7 mouse cellular contexts compared by ENCODE assay signal in genomic region chr19:7441493-7441892, GRCm38 (mm10). TPM values are rescaled to one million over a fixed set of nuclear protein-coding genes. Genes with fewer than 3 reads are reported as not detected.
A peak's percentile ranks its signal among the peaks of the same experiment; 100 is the strongest.
DNase-seq lines count a peak whose midpoint lies in the region; ATAC-seq and TF ChIP-seq lines count a peak whose summit lies in the region.

No protein-coding gene starts in this region.

- H3K36me3 ChIP-seq in forebrain, embryonic 13.5 days (ENCODE audit: poor library complexity, severe bottlenecking) = peaks cover 11% of the 10 kb centered on the region
- no peaks in the 10 kb centered on the region for H3K36me3 ChIP-seq in intestine, embryonic 14.5 days (ENCODE audit: control insufficient read depth, insufficient read depth, low read length)
- H3K36me3 ChIP-seq in small intestine, adult 2 months (ENCODE audit: control insufficient read depth, insufficient read depth, low read length) = no peaks in the 10 kb centered on the region

- H3K27ac ChIP-seq in forebrain, embryonic 13.5 days = no peak overlapping the region
- no peak overlapping the region for H3K27ac ChIP-seq in intestine, embryonic 14.5 days (ENCODE audit: low read depth)
- H3K27ac ChIP-seq in small intestine, adult 2 months (ENCODE audit: insufficient read depth, low read depth, low read length) = no peak overlapping the region

- H3K4me2 ChIP-seq in forebrain, embryonic 13.5 days = no peak overlapping the region
- peak overlapping the region; percentile 30 for H3K4me2 ChIP-seq in intestine, embryonic 14.5 days (ENCODE audit: low read length)

- WGBS in forebrain, embryonic 13.5 days = 57% methylated on average over 14 of the region's 14 CpGs
- WGBS in intestine, embryonic 14.5 days = 39% methylated on average over 14 of the region's 14 CpGs
- WGBS in small intestine, adult 2 months = 36% methylated on average over 14 of the region's 14 CpGs

- peak; percentile 65; the same call in 1 of the 2 replicates for ATAC-seq in forebrain, embryonic 13.5 days
- peak; percentile 55; the same call in 1 of the 2 replicates for ATAC-seq in intestine, embryonic 14.5 days (replicated peaks; ENCODE audit: low FRiP score, low TSS enrichment, low read depth)

- DNase-seq in right cerebral cortex, postnatal 4 days = peak; percentile 49
- no peak for DNase-seq in right cerebral cortex, adult 18-20 months
- peak; percentile 31 to 68 for DNase-seq in adrenal gland, postnatal 36 days
- peak; percentile 80 for DNase-seq in intestine, embryonic 14.5 days (ENCODE audit: low spot score)
- DNase-seq in lung, postnatal 36 days = peak; percentile 85

- H3K9me3 ChIP-seq in forebrain, embryonic 13.5 days (replicated peaks) = no peaks in the 10 kb centered on the region
- H3K9me3 ChIP-seq in intestine, embryonic 14.5 days (ENCODE audit: control insufficient read depth, low read length) = no peaks in the 10 kb centered on the region

- no peak overlapping the region for H3K9ac ChIP-seq in forebrain, embryonic 13.5 days
- no peak overlapping the region for H3K9ac ChIP-seq in intestine, embryonic 14.5 days (ENCODE audit: low read length)

- no peaks in the 10 kb centered on the region for H3K27me3 ChIP-seq in forebrain, embryonic 13.5 days
- no peaks in the 10 kb centered on the region for H3K27me3 ChIP-seq in intestine, embryonic 14.5 days (replicated peaks; ENCODE audit: control insufficient read depth, insufficient read depth, low read length)
- no peaks in the 10 kb centered on the region for H3K27me3 ChIP-seq in small intestine, adult 2 months (ENCODE audit: control insufficient read depth, insufficient read depth, low read length)

- TF ChIP-seq POLR2A in small intestine, adult 2 months (IDR thresholded peaks at IDR 0.05; ENCODE audit: low read depth, low read length) = no peak

- no peak overlapping the region for H3K4me3 ChIP-seq in forebrain, embryonic 13.5 days
- no peak overlapping the region for H3K4me3 ChIP-seq in intestine, embryonic 14.5 days (ENCODE audit: low read depth, low read length)
- no peak overlapping the region for H3K4me3 ChIP-seq in small intestine, adult 2 months (ENCODE audit: low read depth, low read length)

- H3K4me1 ChIP-seq in forebrain, embryonic 13.5 days = peaks cover 16% of the 10 kb centered on the region
- H3K4me1 ChIP-seq in intestine, embryonic 14.5 days (replicated peaks; ENCODE audit: control insufficient read depth, insufficient read depth, low read length) = no peaks in the 10 kb centered on the region; the same call in 1 of the 2 replicates
- H3K4me1 ChIP-seq in small intestine, adult 2 months (ENCODE audit: control insufficient read depth, insufficient read depth, insufficient read length, low read length) = no peaks in the 10 kb centered on the region; the same call in 1 of the 2 replicates

- peak; percentile 35; the same call in 1 of the 2 replicates for TF ChIP-seq CTCF in small intestine, adult 2 months (IDR thresholded peaks at IDR 0.05; ENCODE audit: extremely low read depth, insufficient read length, insufficient replicate concordance, low read depth, low read length)

RNA-seq across cellular contexts. Expression of gene 2700081O15Rik, which starts 24.1 kb away (rescaled TPM):
- 10 to 100 TPM; 22.0 to 23.7 TPM for total RNA-seq in adrenal gland, postnatal 36 days (2021)
- 16.7 and 18.2 TPM in 2 replicates for polyA plus RNA-seq in forebrain, embryonic 13.5 days (2015; fragmentation: Nextera tagmentation; extraction: Ambion mirVana)
- polyA plus RNA-seq in intestine, embryonic 14.5 days (2014; fragmentation: Nextera tagmentation; extraction: Ambion mirVana) = 9.1 and 9.4 TPM in 2 replicates
- 8.3 and 11.9 TPM in 2 replicates for polyA plus RNA-seq in small intestine, adult 2 months (2012; rRNA removed)

RNA-seq across cellular contexts. Expression of gene Rtn3, which starts 41.6 kb away (rescaled TPM):
- total RNA-seq in adrenal gland, postnatal 36 days (2021) = 100 to 1,000 TPM; 138 to 141 TPM
- polyA plus RNA-seq in forebrain, embryonic 13.5 days (2015; fragmentation: Nextera tagmentation; extraction: Ambion mirVana) = 395 and 428 TPM in 2 replicates
- 117 and 123 TPM in 2 replicates for polyA plus RNA-seq in intestine, embryonic 14.5 days (2014; fragmentation: Nextera tagmentation; extraction: Ambion mirVana)
- 66.3 and 95.6 TPM in 2 replicates for polyA plus RNA-seq in small intestine, adult 2 months (2012; rRNA removed)

RNA-seq across cellular contexts. Expression of gene Atl3, which starts 52.3 kb away (rescaled TPM):
- total RNA-seq in adrenal gland, postnatal 36 days (2021) = 100 to 1,000 TPM in 1 of 2 experiments, 10 to 100 TPM in 1; 98.3 to 159 TPM
- polyA plus RNA-seq in forebrain, embryonic 13.5 days (2015; fragmentation: Nextera tagmentation; extraction: Ambion mirVana) = 6.8 and 8.3 TPM in 2 replicates
- 12.1 and 15.4 TPM in 2 replicates for polyA plus RNA-seq in intestine, embryonic 14.5 days (2014; fragmentation: Nextera tagmentation; extraction: Ambion mirVana)
- polyA plus RNA-seq in small intestine, adult 2 months (2012; rRNA removed) = 1.3 and 2.6 TPM in 2 replicates

RNA-seq across cellular contexts. Expression of gene Spindoc, which starts 58.7 kb away (rescaled TPM):
- total RNA-seq in adrenal gland, postnatal 36 days (2021) = 10 to 100 TPM; 20.4 to 23.8 TPM
- 42.1 and 47.5 TPM in 2 replicates for polyA plus RNA-seq in forebrain, embryonic 13.5 days (2015; fragmentation: Nextera tagmentation; extraction: Ambion mirVana)
- 23.7 and 24.3 TPM in 2 replicates for polyA plus RNA-seq in intestine, embryonic 14.5 days (2014; fragmentation: Nextera tagmentation; extraction: Ambion mirVana)
- 5.5 and 15.1 TPM in 2 replicates for polyA plus RNA-seq in small intestine, adult 2 months (2012; rRNA removed)
